ENCODE assay signal across 8 mouse cellular contexts in the genomic region with DNA sequence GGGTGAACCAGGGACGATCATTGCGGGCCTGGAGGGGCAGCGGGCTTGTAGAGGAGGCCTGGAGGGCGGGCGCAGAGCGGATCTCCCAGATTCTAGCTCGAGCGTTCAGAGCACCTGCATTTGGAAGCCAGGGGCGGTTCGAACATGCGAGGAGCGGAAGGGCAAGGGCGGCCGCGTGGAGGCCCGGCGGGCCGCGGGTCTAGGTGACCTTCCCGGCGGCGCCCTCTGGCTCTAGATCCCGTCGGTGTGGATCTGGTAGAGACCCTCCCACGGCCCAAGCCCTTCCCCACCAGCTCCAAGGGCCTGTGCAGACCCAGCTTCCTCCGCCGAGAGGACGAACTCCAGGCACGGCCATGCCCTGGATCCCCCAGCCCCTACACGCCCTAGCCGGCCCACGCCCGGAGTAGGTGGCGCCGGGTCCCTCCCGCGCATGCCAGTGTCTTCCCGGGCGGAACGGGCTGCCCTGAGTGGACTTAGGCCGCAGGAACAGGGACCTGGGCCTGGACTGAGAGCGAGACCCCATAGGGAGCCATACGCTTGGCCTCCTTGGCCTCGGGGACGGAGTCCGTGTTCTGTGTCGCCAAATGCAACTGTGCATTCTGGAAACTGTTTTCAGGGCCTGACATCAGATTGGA. TPM values are rescaled to one million over a fixed set of nuclear protein-coding genes. Genes with fewer than 3 reads are reported as not detected.
DNase-seq lines count a peak whose midpoint lies in the region; ATAC-seq lines count a peak whose summit lies in the region.

No protein-coding gene starts in this region.

- peaks cover 63% of the 10 kb centered on the region for H3K4me1 ChIP-seq in embryonic facial prominence, embryonic 15.5 days
- H3K4me1 ChIP-seq in stomach, embryonic 16.5 days (ENCODE audit: control insufficient read depth, insufficient read depth, low read length), result peaks cover 54% of the 10 kb centered on the region

- DNase-seq in cerebellum, adult 11-12 months, result peak; percentile 65
- no peak for DNase-seq in cerebellum, adult 11 months
- peak; percentile 67 for DNase-seq in Muller cell, postnatal 12 days (ENCODE audit: inconsistent ontology term)
- peak; percentile 66 for DNase-seq in heart, postnatal 4 days
- DNase-seq in left cerebral cortex, postnatal 25 days (ENCODE audit: low spot score in 2 of 2), result peak; percentile 26 to 41

- peak overlapping the region; percentile 85 for H3K4me2 ChIP-seq in embryonic facial prominence, embryonic 15.5 days (replicated peaks)
- H3K4me2 ChIP-seq in stomach, embryonic 16.5 days (ENCODE audit: low read depth, low read length), result peak overlapping the region; percentile 82

- H3K27ac ChIP-seq in embryonic facial prominence, embryonic 15.5 days (replicated peaks), result peak overlapping the region; percentile 96
- H3K27ac ChIP-seq in stomach, embryonic 16.5 days (ENCODE audit: low read length), result peak overlapping the region; percentile 97

- peak overlapping the region; percentile 97 for H3K4me3 ChIP-seq in embryonic facial prominence, embryonic 15.5 days (replicated peaks)
- peak overlapping the region; percentile 87 for H3K4me3 ChIP-seq in stomach, embryonic 16.5 days (replicated peaks; ENCODE audit: low read length)

- no peaks in the 10 kb centered on the region for H3K36me3 ChIP-seq in embryonic facial prominence, embryonic 15.5 days
- no peaks in the 10 kb centered on the region for H3K36me3 ChIP-seq in stomach, embryonic 16.5 days (ENCODE audit: control insufficient read depth, insufficient read depth, low read length)

- H3K9ac ChIP-seq in embryonic facial prominence, embryonic 15.5 days, result peak overlapping the region; percentile 99
- peak overlapping the region; percentile 96 for H3K9ac ChIP-seq in stomach, embryonic 16.5 days (ENCODE audit: low read length)

- ATAC-seq in embryonic facial prominence, embryonic 15.5 days (ENCODE audit: insufficient number of reproducible peaks, low FRiP score, low TSS enrichment, low read depth), result peak; percentile 41
- ATAC-seq in megakaryocyte progenitor cell, adult 5-6 weeks (replicated peaks; ENCODE audit: poor library complexity), result peak; percentile 7
- ATAC-seq in stomach, embryonic 16.5 days (ENCODE audit: insufficient read depth, low FRiP score), result peak; percentile 25

- no peaks in the 10 kb centered on the region for H3K27me3 ChIP-seq in embryonic facial prominence, embryonic 15.5 days
- H3K27me3 ChIP-seq in stomach, embryonic 16.5 days (ENCODE audit: control insufficient read depth, insufficient read depth, low read length), result no peaks in the 10 kb centered on the region

- H3K9me3 ChIP-seq in embryonic facial prominence, embryonic 15.5 days (replicated peaks), result no peaks in the 10 kb centered on the region
- no peaks in the 10 kb centered on the region for H3K9me3 ChIP-seq in stomach, embryonic 16.5 days (replicated peaks; ENCODE audit: control insufficient read depth, low read length)

- WGBS in embryonic facial prominence, embryonic 15.5 days, result 0% methylated on average over 47 of the region's 47 CpGs
- under 1% methylated on average over 47 of the region's 47 CpGs for WGBS in stomach, embryonic 16.5 days

- intact Hi-C loops in left cerebral cortex, postnatal 25 days (cut with DNase I), result no loop called here

RNA-seq across cellular contexts. Expression of gene Vdac1, which starts 0.7 kb away (rescaled TPM):
- polyA plus RNA-seq in embryonic facial prominence, embryonic 15.5 days (2015; fragmentation: Nextera tagmentation; extraction: Ambion mirVana), result 267 and 268 TPM in 2 replicates
- 100 to 1,000 TPM; 785 to 812 TPM for total RNA-seq in heart, postnatal 4 days (2021)
- 100 to 1,000 TPM; 544 to 569 TPM for total RNA-seq in left cerebral cortex, postnatal 25 days (2021)
- 128 and 138 TPM in 2 replicates for total RNA-seq in megakaryocyte progenitor cell, adult 5-6 weeks (2015)
- total RNA-seq in megakaryocyte progenitor cell, adult 5-6 weeks (2017), result 223 and 244 TPM in 2 replicates
- 280 and 325 TPM in 2 replicates for polyA plus RNA-seq in stomach, embryonic 16.5 days (2015; fragmentation: Nextera tagmentation; extraction: Ambion mirVana)

RNA-seq across cellular contexts. Expression of gene 9530068E07Rik, which starts 34.8 kb away (rescaled TPM):
- polyA plus RNA-seq in embryonic facial prominence, embryonic 15.5 days (2015; fragmentation: Nextera tagmentation; extraction: Ambion mirVana), result 201 and 210 TPM in 2 replicates
- total RNA-seq in heart, postnatal 4 days (2021), result 100 to 1,000 TPM; 113 to 116 TPM
- total RNA-seq in left cerebral cortex, postnatal 25 days (2021), result 10 to 100 TPM; 66.9 to 68.5 TPM
- total RNA-seq in megakaryocyte progenitor cell, adult 5-6 weeks (2015), result 132 and 143 TPM in 2 replicates
- 79.5 and 86.6 TPM in 2 replicates for total RNA-seq in megakaryocyte progenitor cell, adult 5-6 weeks (2017)
- polyA plus RNA-seq in stomach, embryonic 16.5 days (2015; fragmentation: Nextera tagmentation; extraction: Ambion mirVana), result 187 and 200 TPM in 2 replicates
